ENCODE assay signal across 14 mouse cellular contexts in the genomic region with DNA sequence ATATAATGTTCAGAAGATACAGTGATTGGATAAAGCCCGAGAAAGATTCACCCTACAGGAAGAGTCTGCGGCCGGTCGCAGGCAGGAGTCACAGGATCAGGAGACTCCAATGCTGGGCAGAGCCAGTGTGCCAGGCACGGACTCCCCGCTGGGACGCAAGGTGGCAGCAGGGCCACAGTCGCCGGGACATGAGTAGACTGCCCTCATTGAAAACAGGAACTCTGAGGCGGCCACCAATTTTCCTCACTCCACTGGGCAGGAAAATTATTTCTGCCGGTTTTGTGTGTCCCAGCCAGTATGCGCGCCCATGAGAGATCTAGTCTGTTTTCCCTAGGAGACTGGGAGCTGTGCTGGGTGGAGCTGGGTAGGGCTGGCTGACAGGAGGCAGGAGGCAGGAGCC. TPM values are rescaled to one million over a fixed set of nuclear protein-coding genes. Genes with fewer than 3 reads are reported as not detected.
A peak's percentile ranks its signal among the peaks of the same experiment; 100 is the strongest.
DNase-seq lines count a peak whose midpoint lies in the region; ATAC-seq lines count a peak whose summit lies in the region.
"Had no signal": no experiment of that assay in that cellular context is flagged by ENCODE, and none has a peak within 500 bp of the region (broad histone marks: within the 10 kb centered on the region; RNA-seq: fewer than 3 reads in every experiment).

No protein-coding gene starts in this region.

- peak; percentile 64 for ATAC-seq in granulocyte monocyte progenitor cell, adult 5-6 weeks (replicated peaks; ENCODE audit: poor library complexity, severe bottlenecking)
- ATAC-seq: forebrain, embryonic 15.5 days had no signal

- peaks cover 30% of the 10 kb centered on the region for H3K4me1 ChIP-seq in limb, embryonic 10.5 days

- WGBS in limb, embryonic 10.5 days = 92% methylated on average over 13 of the region's 13 CpGs

- DNase-seq in lung, postnatal 36 days = peak; percentile 30
- DNase-seq in lung, postnatal 10 days = no peak
- peak; percentile 82 for DNase-seq in cerebellum, adult 11-12 months
- peak; percentile 75 to 76 for DNase-seq in spleen, adult 18-20 months
- no peak for DNase-seq in thymus, adult 18-20 months
- DNase-seq in limb, embryonic 10.5 days (ENCODE audit: low spot score) = no peak
- DNase-seq in thymus, postnatal 0 days (ENCODE audit: low spot score) = no peak
- DNase-seq: heart, adult 11 months had no signal

- no peaks in the 10 kb centered on the region for H3K36me3 ChIP-seq in limb, embryonic 10.5 days
- H3K36me3 ChIP-seq: embryonic facial prominence, embryonic 12.5 days; forebrain, embryonic 15.5 days; limb, embryonic 15.5 days had no signal

- no peaks in the 10 kb centered on the region for H3K9me3 ChIP-seq in limb, embryonic 10.5 days (replicated peaks)
- H3K9me3 ChIP-seq: embryonic facial prominence, embryonic 12.5 days; forebrain, embryonic 15.5 days; limb, embryonic 15.5 days had no signal

- H3K27ac ChIP-seq in limb, embryonic 10.5 days = no peak overlapping the region
- H3K27ac ChIP-seq: embryonic facial prominence, embryonic 12.5 days; forebrain, embryonic 15.5 days; hindbrain, embryonic 14.5 days; limb, embryonic 15.5 days had no signal

- peaks cover 29% of the 10 kb centered on the region for H3K27me3 ChIP-seq in limb, embryonic 10.5 days (ENCODE audit: low read depth, poor library complexity, severe bottlenecking)
- H3K27me3 ChIP-seq: forebrain, embryonic 15.5 days; limb, embryonic 15.5 days had no signal

- no peak overlapping the region for H3K4me3 ChIP-seq in limb, embryonic 10.5 days
- H3K4me3 ChIP-seq: embryonic facial prominence, embryonic 12.5 days; forebrain, embryonic 15.5 days; limb, embryonic 15.5 days; myocyte had no signal

RNA-seq across cellular contexts. Expression of gene Begain, which starts 3.2 kb away (rescaled TPM):
- total RNA-seq in granulocyte monocyte progenitor cell, adult 5-6 weeks (2014; fragmentation: Nextera tagmentation) = 0.47 TPM in 1 of 2 replicates, not detected in the other
- not detected in 2 replicates for total RNA-seq in granulocyte monocyte progenitor cell, adult 5-6 weeks (2017)
- polyA plus RNA-seq in limb, embryonic 10.5 days (2016; fragmentation: Nextera tagmentation; extraction: Ambion mirVana) = 2.3 and 2.5 TPM in 2 replicates
- polyA plus RNA-seq in thymus, postnatal 0 days (2015; fragmentation: Nextera tagmentation; extraction: Ambion mirVana) = 1.7 and 2.0 TPM in 2 replicates

Comparison
In these comparisons a context has a peak if more than half of its experiments do, and no peak if none do; other contexts are left out.
1. DNase-seq: peak in lung, postnatal 36 days (single experiment), cerebellum, adult 11-12 months (single experiment) and spleen, adult 18-20 months (2 of 2); none in lung, postnatal 10 days (single experiment), thymus, adult 18-20 months (0 of 2), limb, embryonic 10.5 days (single experiment) and thymus, postnatal 0 days (single experiment).